Mouse (Mus musculus) ZHBTc4 (cell line): ENCODE measurements at regions not wholly inside any gene's neighbourhood (a gene's known extent, or its start where the extent isn't known, plus 50 kb on each side); places are given as distances from the start of the nearest gene placed in this dataset.

ENCODE experiments used
- DNase-seq: peaks from one replicate; pipeline ENCODE4 v3.0.0-alpha.2; 2011; ENCODE audit warnings: low read depth, low spot score

- no peak for DNase-seq
Measured at GRCm38 (mm10) chr8:38723254-38723653, 1729.8 kb downstream of the AI429214 start.

DNA sequence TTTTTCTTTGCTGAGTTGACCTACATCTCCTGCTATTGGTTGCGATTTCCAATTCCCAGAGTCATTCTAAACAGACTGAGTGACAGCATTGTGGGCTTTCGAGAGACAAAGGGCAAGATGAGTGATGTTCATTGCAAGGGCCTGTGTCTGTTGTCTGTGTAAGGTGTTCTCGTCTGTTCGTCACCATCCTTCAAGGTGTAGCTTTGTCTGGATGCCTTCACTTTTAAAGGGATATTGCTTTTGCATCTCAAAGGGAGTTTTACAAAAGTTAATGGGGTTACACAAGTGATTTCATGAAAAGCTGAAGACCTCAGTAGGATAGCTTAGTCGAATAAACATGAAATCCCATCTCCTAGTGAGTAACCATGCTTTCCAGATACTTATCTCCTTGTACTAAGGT lies 1731.9 kb downstream of the AI429214 start:
- peak; percentile 57 for DNase-seq

DNA sequence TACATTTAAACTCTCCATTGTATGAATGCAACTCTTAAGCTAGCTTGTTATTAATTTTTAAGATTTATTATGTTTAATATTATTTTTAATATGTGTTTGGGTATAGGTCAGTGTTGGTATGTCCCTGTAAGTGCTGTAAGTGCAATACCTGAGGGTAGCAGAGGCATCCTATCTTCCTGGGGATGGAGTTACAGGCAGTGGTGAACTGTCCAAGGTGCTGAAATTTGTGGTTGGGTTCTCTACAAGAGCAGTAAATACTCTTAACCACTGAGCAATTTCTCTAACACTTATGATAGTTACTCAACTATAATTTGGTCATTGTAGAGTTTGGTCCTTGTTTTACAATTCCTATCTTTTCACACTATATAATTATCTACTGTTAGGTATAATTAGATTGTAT lies 1753.7 kb downstream of the AI429214 start:
- DNase-seq: peak; percentile 48

- DNase-seq: no peak
Measured at GRCm38 (mm10) chr8:38766626-38767226, 1773.3 kb downstream of the AI429214 start.

GRCm38 (mm10) chr8:38812482-38812881 lies 1819.1 kb downstream of the AI429214 start:
- no peak for DNase-seq

DNA sequence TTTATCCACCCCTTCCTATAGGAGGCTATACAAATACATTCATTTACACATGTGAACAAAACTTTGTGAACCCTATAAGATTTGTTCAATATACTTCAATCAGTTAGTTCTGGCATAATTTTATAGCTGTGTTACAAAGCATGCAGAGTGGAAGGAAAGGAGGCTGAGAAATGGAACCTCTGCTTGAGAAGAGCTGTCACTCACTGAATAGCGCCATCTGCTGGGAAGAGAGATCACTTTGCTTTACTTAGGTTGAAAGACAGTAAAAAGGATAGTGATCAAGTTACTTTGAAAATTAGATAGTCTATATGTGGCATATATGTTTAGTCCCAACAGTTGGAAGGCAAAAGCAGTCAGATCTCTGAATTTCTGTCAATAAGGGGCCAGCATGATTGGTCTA lies 1824.8 kb downstream of the AI429214 start:
- peak; percentile 73 for DNase-seq

GRCm38 (mm10) chr8:38861436-38861835 lies 1813.4 kb upstream of the Adam24 start:
- no peak for DNase-seq

DNA sequence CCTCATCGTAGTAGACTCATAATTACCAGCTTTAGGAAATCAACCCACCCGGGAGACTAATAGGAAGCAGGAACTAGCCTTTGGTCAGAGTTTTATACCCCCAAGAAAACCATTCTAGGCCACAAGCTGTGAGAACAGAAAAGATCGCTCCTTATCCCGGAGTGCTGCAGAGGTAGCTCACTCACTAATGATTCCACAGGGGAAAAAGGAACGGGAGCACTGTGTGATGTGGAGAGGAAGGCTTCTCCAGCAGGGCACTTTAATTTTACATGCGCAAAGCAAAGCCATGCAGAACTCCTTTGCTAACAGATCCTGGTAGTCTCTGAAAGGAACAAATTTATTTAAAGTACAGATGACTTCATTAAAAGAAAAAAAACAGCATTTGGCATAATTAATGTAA lies 1807.5 kb upstream of the Adam24 start:
- DNase-seq: no peak
